Mouse (Mus musculus) lung, embryonic 14.5 days (tissue): ENCODE data around the gene Hist1h4m. TPM values are rescaled to one million over a fixed set of nuclear protein-coding genes. Genes with fewer than 3 reads are reported as not detected.
A peak's percentile ranks its signal among the peaks of the same experiment; 100 is the strongest.
"Not testable (repeated sequence)": the region's sequence is repeated elsewhere in the genome, so short reads cannot be mapped to it uniquely, and the experiment has no call there.

Source experiments
- ATAC-seq: fragments of 200-750 bp; cut with Nextera tagmentation; 2 replicates; pipeline ENCODE4 v1.8.0; 2017; ENCODE audit warnings: mild to moderate bottlenecking, moderate TSS enrichment, moderate library complexity; ENCODE audit not compliant: insufficient read depth
- DNase-seq: peaks from one replicate; pipeline ENCODE4 v3.0.0-alpha.2; 2015
- H3K27ac ChIP-seq: fragments of 300-500 bp; sonication (generic); 2 replicates; pipeline ENCODE4 v1.5.1; 2014; ENCODE audit warnings: low read depth, mild to moderate bottlenecking, moderate library complexity
- H3K27me3 ChIP-seq: fragments of 300-500 bp; sonication (generic); 2 replicates; pipeline ENCODE4 v1.6.1; 2014; ENCODE audit warnings: low read length, control low read depth; ENCODE audit not compliant: insufficient read depth
- H3K36me3 ChIP-seq: fragments of 300-500 bp; sonication (generic); 2 replicates; pipeline ENCODE4 v1.6.1; 2014; ENCODE audit warnings: control low read depth; ENCODE audit not compliant: insufficient read depth
- H3K4me1 ChIP-seq: fragments of 300-500 bp; sonication (generic); 2 replicates; pipeline ENCODE4 v1.6.1; 2014; ENCODE audit warnings: antibody characterized with exemption, control low read depth; ENCODE audit not compliant: insufficient read depth
- H3K4me2 ChIP-seq: fragments of 300-500 bp; sonication (generic); 2 replicates; pipeline ENCODE4 v1.6.1; 2014; ENCODE audit warnings: mild to moderate bottlenecking
- H3K4me3 ChIP-seq: fragments of 300-500 bp; sonication (generic); 2 replicates; pipeline ENCODE4 v1.5.1; 2014; ENCODE audit warnings: low read depth, low read length
- H3K9ac ChIP-seq: fragments of 300-500 bp; sonication (generic); 2 replicates; pipeline ENCODE4 v1.6.1; 2014
- H3K9me3 ChIP-seq: fragments of 300-500 bp; sonication (generic); 2 replicates; pipeline ENCODE4 v1.6.1; 2016; ENCODE audit warnings: low read depth, low read length, control low read depth
- CTCF ChIP-seq: IDR thresholded peaks from 2 replicates; pipeline ENCODE4 v1.5.1; 2016; ENCODE audit warnings: antibody characterized with exemption, low read depth
- WGBS: fragments of 180-500 bp; shearing (Covaris S2); extraction: QIAGEN DNeasy Blood & Tissue Kit; methylation state at CpG from one replicate; pipeline ENCODE4 v1.1.7; 2014; 5-methylcytosine and 5-hydroxymethylcytosine counted together
- polyA plus RNA-seq: library from polyadenylated mRNA; unstranded; fragments of >200 nt; fragmentation: Nextera tagmentation; extraction: Ambion mirVana; gene quantifications from 2 replicates; pipeline ENCODE4 v1.2.1, GENCODE M21; 2014

Hist1h4m gene
- polyA plus RNA-seq: not detected in 2 replicates

DNA sequence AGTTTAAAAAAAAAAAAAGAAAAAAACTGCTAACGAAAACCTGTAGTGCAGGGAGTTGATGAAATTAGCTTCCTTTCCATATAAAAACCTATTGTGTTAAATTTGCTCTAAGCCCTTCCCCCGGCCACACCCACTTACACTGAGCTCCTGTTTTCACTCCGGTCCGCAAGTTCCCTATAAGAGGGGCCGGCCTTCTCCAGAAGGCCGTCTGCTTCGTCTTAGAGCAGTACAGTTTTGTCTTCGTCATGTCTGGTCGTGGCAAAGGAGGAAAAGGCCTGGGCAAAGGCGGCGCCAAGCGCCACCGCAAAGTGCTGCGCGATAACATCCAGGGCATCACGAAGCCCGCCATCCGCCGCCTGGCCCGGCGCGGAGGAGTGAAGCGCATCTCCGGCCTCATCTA is at the start of gene Hist1h4m:
TSS of gene Hist1h4m (plus strand) at position 208 of the 400 bp plus-strand sequence.
- H3K27ac ChIP-seq: peak within 1 kb of the TSS; percentile 67
- peak; percentile 59 for ATAC-seq
- not testable (repeated sequence) for H3K9ac ChIP-seq, H3K9me3 ChIP-seq, H3K4me3 ChIP-seq, H3K36me3 ChIP-seq, H3K27me3 ChIP-seq, DNase-seq, H3K4me1 ChIP-seq
- WGBS: no CpG with 5 or more reads among the region's 24 CpGs
- H3K4me2 ChIP-seq: peak within 1 kb of the TSS; percentile 38; the same call in 1 of the 2 replicates

GRCm38 (mm10) chr13:21778814-21779766 is 32.5 kb upstream of the Hist1h4m start:
- H3K4me2 ChIP-seq: peak overlapping the region; percentile 88
- no peaks in the 10 kb centered on the region for H3K9me3 ChIP-seq
- no peaks in the 10 kb centered on the region for H3K36me3 ChIP-seq
- DNase-seq: peak; percentile 96
- 3% methylated on average over 33 of the region's 33 CpGs for WGBS
- ATAC-seq: peak; percentile 79
- H3K4me3 ChIP-seq: peak overlapping the region; percentile 70
- peak overlapping the region; percentile 100 for H3K27ac ChIP-seq
- peak overlapping the region; percentile 99 for H3K9ac ChIP-seq
- no peaks in the 10 kb centered on the region for H3K27me3 ChIP-seq
- TF ChIP-seq CTCF: no peak
- no peaks in the 10 kb centered on the region for H3K4me1 ChIP-seq

DNA sequence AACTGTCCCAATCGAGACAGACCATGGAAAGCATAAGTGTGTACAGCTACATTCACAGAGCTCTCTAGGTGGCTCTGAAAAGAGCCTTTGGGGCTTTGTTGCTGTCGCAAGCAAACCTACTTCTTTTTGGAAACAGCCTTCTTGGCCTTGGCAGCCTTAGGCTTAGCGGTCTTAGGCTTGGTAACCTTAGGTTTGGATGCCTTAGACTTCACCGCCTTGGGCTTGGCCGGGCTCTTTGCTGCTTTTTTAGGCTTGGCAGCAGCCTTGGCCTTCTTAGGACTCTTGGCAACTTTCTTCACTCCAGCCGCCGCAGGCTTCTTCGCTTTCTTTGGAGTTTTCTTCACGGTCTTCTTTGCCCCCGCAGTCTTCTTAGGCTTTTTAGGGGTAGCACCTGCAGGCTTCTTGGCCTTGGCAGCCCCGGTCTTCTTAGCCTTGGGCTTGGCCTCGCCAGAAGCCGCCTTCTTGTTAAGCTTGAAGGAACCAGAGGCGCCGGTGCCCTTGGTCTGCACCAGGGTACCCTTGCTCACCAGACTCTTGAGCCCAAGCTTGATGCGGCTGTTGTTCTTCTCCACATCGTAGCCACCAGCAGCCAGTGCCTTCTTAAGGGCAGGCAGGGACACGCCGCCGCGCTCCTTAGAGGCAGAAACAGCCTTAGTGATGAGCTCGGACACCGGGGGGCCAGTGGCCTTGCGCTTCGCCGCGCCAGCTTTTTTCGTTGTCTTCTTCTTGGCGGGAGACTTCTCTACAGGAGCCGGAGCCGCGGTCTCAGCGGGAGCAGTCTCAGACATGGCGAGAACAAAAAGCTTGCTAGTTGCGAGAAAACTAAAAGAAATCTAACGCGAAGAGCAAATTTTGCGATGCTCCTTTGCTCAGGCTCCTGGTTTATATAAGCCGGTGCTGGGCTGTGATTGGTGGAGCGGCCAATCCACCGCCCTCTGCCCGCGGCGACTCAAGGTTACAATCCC is 31.5 kb upstream of the Hist1h4m start, which contains the start of gene Hist1h1b:
TSS of gene Hist1h1b (minus strand) at position 859 of the 965 bp plus-strand sequence.
- no peaks in the 10 kb centered on the region for H3K36me3 ChIP-seq
- H3K4me2 ChIP-seq: peak within 1 kb of the TSS; percentile 88
- TF ChIP-seq CTCF: no peak
- no peaks in the 10 kb centered on the region for H3K27me3 ChIP-seq
- H3K27ac ChIP-seq: peak within 1 kb of the TSS; percentile 100
- H3K9me3 ChIP-seq: no peaks in the 10 kb centered on the region
- H3K4me3 ChIP-seq: peak within 1 kb of the TSS; percentile 70
- WGBS: under 1% methylated on average over 44 of the region's 44 CpGs
- peaks cover 4% of the 10 kb centered on the region; the same call in 1 of the 2 replicates for H3K4me1 ChIP-seq
- ATAC-seq (peak; percentile 55), DNase-seq (peak; percentile 96)
- H3K9ac ChIP-seq: peak within 1 kb of the TSS; percentile 99

- TF ChIP-seq CTCF: no peak
- Histone ChIP-seq H3K27ac (peak overlapping the region; percentile 100), H3K27me3 (no peaks in the 10 kb centered on the region), H3K36me3 (no peaks in the 10 kb centered on the region), H3K4me3 (peak overlapping the region; percentile 70), H3K9me3 (no peaks in the 10 kb centered on the region), H3K4me2 (peak overlapping the region; percentile 88), H3K4me1 (peaks cover 7% of the 10 kb centered on the region; the same call in 1 of the 2 replicates), H3K9ac (peak overlapping the region; percentile 99)
- WGBS: 35% methylated on average over 6 of the region's 6 CpGs
- DNase-seq (peak; percentile 11), ATAC-seq (no peak)
These were observed 30.5 kb upstream of the Hist1h4m start for GRCm38 (mm10) chr13:21781021-21781555.

DNA sequence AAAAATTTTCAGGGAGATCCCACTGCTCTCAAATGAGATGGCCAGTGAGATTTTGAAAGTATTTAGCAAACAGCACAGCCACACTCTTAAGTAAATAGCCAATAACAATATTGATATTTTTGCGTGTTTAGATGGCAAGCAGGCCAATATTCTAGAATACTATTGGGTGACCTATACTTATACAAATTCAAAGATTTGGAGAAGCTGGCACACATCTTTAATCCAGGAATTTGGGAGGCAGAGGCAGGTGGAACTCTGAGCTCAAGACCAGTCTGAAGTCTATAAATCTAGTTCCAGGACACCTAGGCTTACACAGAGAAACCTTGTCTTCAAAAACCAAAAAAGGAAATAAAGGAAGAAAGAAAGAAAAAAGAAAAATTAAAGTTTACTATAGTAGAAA is 29.9 kb upstream of the Hist1h4m start:
- no peak for TF ChIP-seq CTCF
- no peak overlapping the region for H3K9ac ChIP-seq
- H3K4me3 ChIP-seq: no peak overlapping the region
- 87% methylated on average over 1 of the region's 1 CpGs for WGBS
- no peaks in the 10 kb centered on the region for H3K36me3 ChIP-seq
- H3K4me2 ChIP-seq: peak overlapping the region; percentile 88
- no peak for DNase-seq
- H3K27ac ChIP-seq: peak overlapping the region; percentile 100
- H3K27me3 ChIP-seq: no peaks in the 10 kb centered on the region
- H3K9me3 ChIP-seq: no peaks in the 10 kb centered on the region
- ATAC-seq: no peak
- peaks cover 9% of the 10 kb centered on the region; the same call in 1 of the 2 replicates for H3K4me1 ChIP-seq

DNA sequence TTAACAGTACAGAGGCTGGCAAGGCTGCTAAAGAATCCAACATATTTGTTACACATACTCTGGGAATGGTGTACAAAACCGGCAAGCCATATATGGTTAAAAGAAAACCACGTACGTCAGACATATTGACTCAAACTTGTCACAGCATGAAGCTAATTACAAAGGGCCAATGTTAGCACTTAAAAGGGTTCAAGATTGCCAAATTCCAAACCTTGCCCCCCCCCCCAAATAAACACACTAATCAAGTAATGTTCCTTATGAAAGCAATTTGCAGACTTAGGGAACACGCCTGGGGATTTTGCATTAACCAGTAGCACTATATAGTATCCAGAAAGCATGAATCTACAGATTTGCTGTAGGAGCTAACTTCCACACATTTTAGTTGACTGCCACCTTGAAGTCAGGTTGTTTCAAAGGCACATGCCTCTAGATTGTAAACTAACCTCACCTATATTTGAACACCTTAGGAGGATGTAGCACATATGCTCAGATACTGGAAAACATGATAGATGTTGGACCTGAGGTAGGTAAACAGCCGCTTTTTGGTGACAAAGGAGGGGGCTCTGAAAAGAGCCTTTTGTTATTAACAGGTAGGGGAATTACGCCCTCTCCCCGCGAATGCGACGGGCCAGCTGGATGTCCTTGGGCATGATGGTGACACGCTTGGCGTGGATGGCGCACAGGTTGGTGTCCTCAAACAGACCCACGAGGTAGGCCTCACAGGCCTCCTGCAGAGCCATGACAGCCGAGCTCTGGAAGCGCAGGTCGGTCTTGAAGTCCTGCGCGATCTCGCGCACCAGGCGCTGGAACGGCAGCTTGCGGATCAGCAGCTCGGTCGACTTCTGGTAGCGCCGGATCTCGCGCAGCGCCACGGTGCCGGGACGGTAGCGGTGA is 28.9 kb upstream of the Hist1h4m start:
- not testable (repeated sequence) for H3K36me3 ChIP-seq, H3K27me3 ChIP-seq, H3K9me3 ChIP-seq, ATAC-seq, H3K4me1 ChIP-seq
- H3K27ac ChIP-seq: peak overlapping the region; percentile 100
- peak; percentile 84 for DNase-seq
- peak overlapping the region; percentile 90 for H3K4me2 ChIP-seq
- H3K9ac ChIP-seq: peak overlapping the region; percentile 79
- H3K4me3 ChIP-seq: peak overlapping the region; percentile 46
- under 1% methylated on average over 13 of the region's 35 CpGs for WGBS
